Mouse (Mus musculus) limb, embryonic 11.5 days (tissue): ENCODE measurements around the gene 4930519G04Rik. TPM values are rescaled to one million over a fixed set of nuclear protein-coding genes. Genes with fewer than 3 reads are reported as not detected.
"Not testable (repeated sequence)": the region's sequence is repeated elsewhere in the genome, so short reads cannot be mapped to it uniquely, and the experiment has no call there.

Experiments used
- ATAC-seq: fragments of 200-750 bp; cut with Nextera tagmentation; 2 replicates; pipeline ENCODE4 v1.8.0; 2017; ENCODE audit warnings: low read depth; ENCODE audit not compliant: insufficient number of reproducible peaks, low FRiP score, low TSS enrichment
- DNase-seq: peaks from one replicate; pipeline ENCODE4 v3.0.0-alpha.2; 2015; ENCODE audit warnings: low spot score
- H3K27ac ChIP-seq: fragments of 300-500 bp; sonication (generic); replicated peaks from 2 replicates; pipeline ENCODE4 v1.5.1; 2014; ENCODE audit warnings: low read depth, mild to moderate bottlenecking, low read length
- H3K27me3 ChIP-seq: fragments of 300-500 bp; sonication (generic); 2 replicates; pipeline ENCODE4 v1.6.1; 2014; ENCODE audit warnings: mild to moderate bottlenecking, low read length, mixed read lengths; ENCODE audit not compliant: control insufficient read depth, insufficient read depth
- H3K36me3 ChIP-seq: fragments of 300-500 bp; sonication (generic); 2 replicates; pipeline ENCODE4 v1.6.1; 2014; ENCODE audit warnings: mild to moderate bottlenecking, low read length, moderate library complexity, mixed read lengths; ENCODE audit not compliant: control insufficient read depth, insufficient read depth
- H3K4me1 ChIP-seq: fragments of 300-500 bp; sonication (generic); 2 replicates; pipeline ENCODE4 v1.6.1; 2014; ENCODE audit warnings: low read length, mixed read lengths; ENCODE audit not compliant: control insufficient read depth, insufficient read depth
- H3K4me2 ChIP-seq: fragments of 300-500 bp; sonication (generic); 2 replicates; pipeline ENCODE4 v1.6.1; 2014; ENCODE audit warnings: low read depth, mild to moderate bottlenecking, moderate library complexity; ENCODE audit not compliant: severe bottlenecking
- H3K4me3 ChIP-seq: fragments of 300-500 bp; sonication (generic); 2 replicates; pipeline ENCODE4 v1.5.1; 2014; ENCODE audit warnings: low read depth, low read length
- H3K9ac ChIP-seq: fragments of 300-500 bp; sonication (generic); 2 replicates; pipeline ENCODE4 v1.6.1; 2014; ENCODE audit warnings: mild to moderate bottlenecking, low read length
- H3K9me3 ChIP-seq: fragments of 300-500 bp; sonication (generic); 2 replicates; pipeline ENCODE4 v1.6.1; 2016; ENCODE audit warnings: low read length; ENCODE audit not compliant: control insufficient read depth
- WGBS: fragments of 180-500 bp; shearing (Covaris S2); extraction: QIAGEN DNeasy Blood & Tissue Kit; methylation state at CpG from one replicate; pipeline ENCODE4 v1.1.7; 2014; 5-methylcytosine and 5-hydroxymethylcytosine counted together
- polyA plus RNA-seq: library from polyadenylated mRNA; unstranded; fragments of >200 nt; fragmentation: Nextera tagmentation; extraction: Ambion mirVana; gene quantifications from 2 replicates; pipeline ENCODE4 v1.2.1, GENCODE M21; 2014

Gene 4930519G04Rik
- polyA plus RNA-seq, 1 experiment from 2014 or later, result not detected

DNA sequence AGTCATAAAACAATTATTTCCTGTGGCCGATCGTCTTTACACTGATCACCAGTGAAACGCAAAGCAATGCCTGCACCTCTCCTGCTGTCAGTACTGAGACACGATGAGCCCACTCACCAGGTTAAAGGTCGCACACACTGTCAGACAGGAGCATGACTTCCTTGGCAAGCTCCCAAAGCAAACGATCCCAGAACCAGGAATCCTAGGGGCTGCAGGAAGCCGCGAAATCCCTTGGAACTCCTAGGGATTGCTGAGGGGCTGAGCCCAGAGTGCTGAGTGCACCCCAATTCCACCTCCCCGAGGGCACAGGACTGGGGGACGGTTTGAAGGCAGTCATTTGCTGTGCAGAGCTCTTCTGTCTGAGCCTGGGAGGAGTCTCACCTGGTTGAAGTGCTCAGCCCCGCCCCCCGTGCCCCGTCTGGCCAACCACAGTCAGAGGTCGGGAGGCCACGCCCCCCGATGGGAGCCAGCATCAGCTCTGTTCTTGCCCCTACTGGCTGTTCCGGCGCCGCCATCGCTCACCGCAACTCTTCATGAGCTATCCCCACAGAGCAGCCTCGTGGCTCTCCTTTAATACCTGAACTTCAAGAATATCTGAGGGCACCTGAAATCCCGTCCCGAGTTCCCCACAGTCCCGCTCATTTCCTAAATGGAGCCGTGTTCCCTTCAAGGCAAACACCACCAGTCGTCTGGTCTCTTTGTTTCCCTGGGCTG lies 27.3 kb upstream of the 4930519G04Rik start:
- 10% methylated on average over 27 of the region's 27 CpGs for WGBS
- Histone ChIP-seq H3K9me3 (no peaks in the 10 kb centered on the region), H3K27ac (no peak overlapping the region), H3K36me3 (peaks cover 3% of the 10 kb centered on the region; the same call in 1 of the 2 replicates), H3K4me1 (0 out of 2 replicates have a peak, but pooled peaks cover 2% of the 10 kb centered on the region), H3K4me2 (peak overlapping the region; percentile 65), H3K9ac (peak overlapping the region; percentile 62), H3K27me3 (no peaks in the 10 kb centered on the region), H3K4me3 (peak overlapping the region; percentile 22; the same call in 1 of the 2 replicates)
- peak; percentile 64 for ATAC-seq
- DNase-seq, result peak; percentile 91

DNA sequence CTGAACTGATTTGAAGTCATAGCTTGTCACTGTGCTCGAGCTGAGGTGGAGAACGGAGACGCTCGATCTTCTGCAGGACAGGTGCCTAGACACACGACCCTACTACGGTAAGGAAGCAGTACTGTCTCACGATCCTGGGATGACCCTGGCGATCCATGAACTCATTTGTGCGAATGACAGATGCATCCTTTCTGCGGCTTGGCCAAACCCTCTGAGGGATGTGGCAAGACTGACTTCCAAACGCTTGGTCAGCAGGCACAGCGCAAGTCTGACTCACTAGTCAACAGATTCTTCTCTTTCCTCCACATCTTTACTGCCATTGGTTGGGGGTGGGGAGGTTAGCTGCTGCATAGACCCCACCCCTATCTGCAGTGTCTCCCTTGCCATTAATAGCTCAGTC lies 26.0 kb upstream of the 4930519G04Rik start:
- no peaks in the 10 kb centered on the region for H3K27me3 ChIP-seq

DNA sequence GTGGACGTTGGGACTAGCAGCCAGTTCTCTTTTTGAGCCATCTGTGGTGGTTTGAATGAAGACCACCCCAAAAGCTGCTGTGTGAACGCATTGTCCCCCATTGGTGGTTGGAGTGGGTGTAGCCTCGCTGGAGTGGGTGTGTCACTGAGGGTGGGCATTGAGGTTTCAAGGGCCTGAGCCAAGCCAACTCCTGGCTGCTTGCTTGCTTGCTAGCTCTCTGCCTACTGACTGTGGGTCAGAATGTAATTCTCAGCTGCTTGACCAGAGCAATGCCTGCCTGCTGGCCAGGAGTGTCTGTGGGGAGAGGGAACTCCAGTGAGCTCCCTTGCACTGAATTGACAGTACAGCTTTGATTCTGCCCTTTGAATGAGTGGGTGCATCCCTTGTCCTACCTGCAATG lies 23.7 kb upstream of the 4930519G04Rik start:
- Histone ChIP-seq H3K9me3 (no peaks in the 10 kb centered on the region), H3K4me2 (no peak overlapping the region), H3K4me3 (no peak overlapping the region), H3K27ac (no peak overlapping the region), H3K9ac (no peak overlapping the region), H3K36me3 (no peaks in the 10 kb centered on the region), H3K27me3 (no peaks in the 10 kb centered on the region), H3K4me1 (0 out of 2 replicates have a peak, but pooled peaks cover 2% of the 10 kb centered on the region)
- no peak for DNase-seq
- 62% methylated on average over 3 of the region's 3 CpGs for WGBS
- no peak for ATAC-seq

More for the DNA sequence above, 26.0 kb upstream of the 4930519G04Rik start:
- DNase-seq, result no peak
- no peaks in the 10 kb centered on the region for H3K9me3 ChIP-seq
- H3K36me3 ChIP-seq, result no peaks in the 10 kb centered on the region
- no peak overlapping the region for H3K4me2 ChIP-seq
- 93% methylated on average over 12 of the region's 12 CpGs for WGBS
- no peak for ATAC-seq
- 0 out of 2 replicates have a peak, but pooled peaks cover 2% of the 10 kb centered on the region for H3K4me1 ChIP-seq
- no peak overlapping the region for H3K4me3 ChIP-seq
- no peak overlapping the region for H3K9ac ChIP-seq
- no peak overlapping the region for H3K27ac ChIP-seq

DNA sequence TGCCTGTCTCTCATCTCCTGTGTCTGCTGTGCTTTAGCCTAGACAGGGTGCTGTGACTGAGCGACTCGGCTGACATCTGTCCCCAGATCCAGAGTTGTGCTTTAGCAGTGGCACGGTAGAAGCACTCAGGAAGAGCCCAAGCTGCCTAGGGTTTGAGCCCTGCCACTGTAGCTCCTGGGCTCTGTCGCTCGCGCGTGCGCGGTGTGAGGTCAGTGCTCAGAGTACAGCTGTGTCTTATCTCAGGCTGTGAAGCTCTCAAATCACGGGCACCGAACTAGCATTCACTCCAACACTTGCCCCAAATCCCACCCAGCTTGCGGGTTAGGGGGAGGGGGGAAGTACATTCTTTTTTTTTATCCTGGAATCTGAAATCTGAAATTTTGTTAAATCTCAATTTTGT lies 16.6 kb upstream of the 4930519G04Rik start:
- Histone ChIP-seq H3K27ac (no peak overlapping the region), H3K9me3 (no peaks in the 10 kb centered on the region), H3K4me2 (no peak overlapping the region), H3K27me3 (no peaks in the 10 kb centered on the region), H3K4me3 (no peak overlapping the region), H3K4me1 (no peaks in the 10 kb centered on the region), H3K9ac (no peak overlapping the region), H3K36me3 (no peaks in the 10 kb centered on the region)
- ATAC-seq (no peak), DNase-seq (no peak)
- 61% methylated on average over 12 of the region's 12 CpGs for WGBS

DNA sequence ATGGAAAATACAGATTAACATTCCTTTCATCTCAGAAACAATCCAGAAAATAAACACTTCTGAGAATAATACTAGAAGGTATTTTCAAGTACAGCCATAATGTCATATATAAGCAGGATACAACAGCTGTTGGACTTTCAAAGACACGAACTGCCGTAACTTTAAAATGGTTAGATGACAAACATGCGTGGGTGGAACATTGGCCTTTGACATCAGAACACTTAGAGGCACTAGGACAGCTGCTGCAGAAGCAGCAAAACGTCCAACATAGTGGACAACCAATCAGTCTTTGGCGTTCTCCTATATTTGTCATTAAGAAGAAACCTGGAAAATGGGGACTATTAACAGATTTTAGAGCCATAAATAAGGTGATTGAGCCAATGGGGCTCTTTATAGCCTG lies 13.0 kb upstream of the 4930519G04Rik start:
- H3K9me3 ChIP-seq, ATAC-seq, H3K4me1 ChIP-seq, H3K9ac ChIP-seq, H3K4me2 ChIP-seq, H3K36me3 ChIP-seq, DNase-seq, H3K4me3 ChIP-seq, H3K27ac ChIP-seq, H3K27me3 ChIP-seq: not testable (repeated sequence)
- WGBS, result 47% methylated on average over 5 of the region's 5 CpGs

DNA sequence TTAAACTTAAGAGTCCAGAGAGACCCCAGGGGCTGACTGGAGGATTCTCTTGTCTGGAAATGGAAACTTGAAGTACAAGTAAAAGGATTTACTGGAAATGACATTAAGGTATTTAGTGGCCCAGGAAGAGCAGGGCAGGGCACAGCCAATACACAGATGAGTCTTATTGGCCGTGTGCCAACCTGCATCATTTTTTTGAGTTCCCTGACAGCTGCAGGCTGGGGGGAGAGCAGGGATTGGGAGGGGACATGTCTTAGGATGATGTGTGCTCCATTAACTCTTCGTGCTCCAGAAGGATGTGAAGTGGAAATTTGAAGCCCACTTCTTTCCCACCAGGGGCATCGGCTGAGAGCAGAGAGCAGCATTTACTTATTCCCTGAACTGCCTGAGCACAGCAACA lies 11.3 kb upstream of the 4930519G04Rik start:
- H3K36me3 ChIP-seq, H3K4me1 ChIP-seq, DNase-seq, H3K9ac ChIP-seq, ATAC-seq, H3K4me3 ChIP-seq, H3K27ac ChIP-seq, H3K9me3 ChIP-seq, H3K4me2 ChIP-seq, H3K27me3 ChIP-seq: not testable (repeated sequence)
- WGBS, result 51% methylated on average over 3 of the region's 3 CpGs

DNA sequence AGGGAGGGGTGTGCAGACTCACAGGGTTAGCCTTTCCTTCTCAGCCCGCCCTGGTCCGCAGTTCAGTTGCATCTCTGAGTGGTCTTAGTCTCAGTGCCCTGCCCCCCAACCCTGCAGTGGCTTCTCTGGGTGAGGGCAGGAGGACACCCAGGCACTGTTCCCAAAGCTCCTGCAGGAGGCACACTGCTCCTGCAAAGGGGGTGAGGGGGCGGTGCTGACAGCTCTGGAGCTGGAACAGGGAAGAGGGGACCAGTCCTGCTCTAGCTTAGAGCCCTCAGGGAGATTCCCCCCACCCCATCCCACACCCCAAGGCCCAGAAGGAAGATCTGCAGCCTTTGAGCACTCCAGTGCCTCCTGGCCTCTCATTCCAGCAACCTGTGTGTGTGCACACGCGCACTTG lies 10.8 kb upstream of the 4930519G04Rik start:
- ATAC-seq (no peak), DNase-seq (no peak)
- Histone ChIP-seq H3K9me3 (no peaks in the 10 kb centered on the region), H3K4me1 (no peaks in the 10 kb centered on the region), H3K27me3 (no peaks in the 10 kb centered on the region), H3K4me3 (no peak overlapping the region), H3K4me2 (no peak overlapping the region), H3K27ac (no peak overlapping the region), H3K36me3 (no peaks in the 10 kb centered on the region), H3K9ac (no peak overlapping the region)
- WGBS, result 64% methylated on average over 5 of the region's 5 CpGs

DNA sequence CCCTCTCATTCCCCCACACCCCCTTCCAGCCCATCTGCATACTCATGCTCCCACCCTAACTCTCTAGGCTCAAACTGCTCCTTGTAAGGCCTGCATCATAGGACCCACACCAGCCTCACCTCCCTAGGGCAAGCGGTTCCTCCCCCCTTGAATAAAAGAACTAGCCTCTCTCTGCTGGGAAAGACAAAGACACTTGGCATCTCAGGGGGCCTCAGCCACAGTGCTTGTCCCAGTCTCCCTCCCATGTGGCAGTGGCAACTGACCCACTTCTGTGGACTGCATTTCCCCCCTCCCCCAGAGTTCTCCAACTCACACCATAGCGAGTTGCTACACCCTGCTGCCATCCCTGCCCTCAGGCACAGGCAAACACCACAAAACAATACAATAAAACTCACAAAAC lies 9.1 kb upstream of the 4930519G04Rik start:
- DNase-seq, H3K27ac ChIP-seq, H3K9ac ChIP-seq, H3K27me3 ChIP-seq, H3K4me1 ChIP-seq, H3K9me3 ChIP-seq, H3K4me2 ChIP-seq, H3K36me3 ChIP-seq, ATAC-seq, H3K4me3 ChIP-seq: not testable (repeated sequence)
- 78% methylated on average over 2 of the region's 2 CpGs for WGBS
